Mouse (Mus musculus): Measurements from ENCODE around the gene Kif2c.

Gene Kif2c

DNA sequence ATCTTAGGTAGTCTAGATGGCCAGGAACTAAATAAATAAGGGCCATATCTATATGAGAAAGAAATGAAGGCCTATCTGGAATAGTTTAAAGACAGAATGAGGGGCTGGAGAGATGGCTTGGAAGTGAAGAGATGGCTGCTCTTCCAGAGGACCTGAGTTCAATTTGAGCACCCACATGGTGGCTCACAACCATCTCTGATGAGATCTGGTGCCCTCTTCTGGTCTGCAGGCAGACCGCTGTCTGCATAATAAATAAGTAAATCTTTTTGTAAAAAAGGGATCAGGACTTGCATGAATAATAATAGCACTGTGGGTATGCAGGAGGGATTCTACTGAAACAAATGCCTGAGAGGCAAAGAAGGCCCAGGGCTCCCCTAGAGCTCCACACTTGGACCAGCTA, 69.2 kb downstream of the Kif2c start:
- no peak for DNase-seq

DNA sequence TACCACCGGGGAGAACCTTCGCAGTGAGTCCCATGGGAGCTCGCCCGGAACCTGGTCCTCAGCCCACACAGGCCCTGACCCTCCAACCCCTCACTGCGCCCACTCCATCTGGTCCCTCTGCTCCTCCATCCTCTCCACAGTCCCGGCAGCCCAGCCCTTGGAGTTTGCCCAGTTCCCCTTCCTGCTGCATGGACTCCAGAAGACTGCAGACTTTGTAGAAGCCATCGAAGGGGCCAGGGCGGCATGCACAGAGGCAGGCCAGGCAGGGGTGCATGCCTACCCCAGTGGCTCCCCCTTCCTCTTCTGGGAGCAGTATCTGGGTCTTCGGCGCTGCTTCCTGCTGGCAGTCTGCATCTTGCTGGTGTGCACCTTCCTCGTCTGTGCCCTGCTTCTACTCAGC, 71.5 kb downstream of the Kif2c start:
- no peak for DNase-seq

DNA sequence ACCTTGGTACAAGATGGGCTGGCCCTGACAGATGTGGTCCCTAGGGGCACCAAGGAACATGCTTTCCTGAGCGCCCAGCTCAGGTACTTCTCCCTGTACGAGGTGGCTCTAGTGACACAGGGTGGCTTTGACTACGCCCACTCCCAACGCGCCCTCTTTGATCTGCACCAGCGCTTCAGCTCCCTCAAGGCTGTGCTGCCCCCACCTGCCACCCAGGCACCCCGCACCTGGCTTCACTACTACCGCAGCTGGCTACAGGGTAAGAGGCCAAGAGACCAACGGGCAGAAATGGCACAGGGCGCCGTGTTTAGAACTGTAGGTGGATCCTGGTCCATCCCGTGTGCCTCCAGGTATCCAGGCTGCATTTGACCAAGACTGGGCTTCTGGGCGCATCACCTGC, 72.2 kb downstream of the Kif2c start:
- peak; percentile 89 for DNase-seq

All from heart, adult 11 months (tissue).